ENCODE assay signal across 8 mouse cellular contexts in the genomic region with DNA sequence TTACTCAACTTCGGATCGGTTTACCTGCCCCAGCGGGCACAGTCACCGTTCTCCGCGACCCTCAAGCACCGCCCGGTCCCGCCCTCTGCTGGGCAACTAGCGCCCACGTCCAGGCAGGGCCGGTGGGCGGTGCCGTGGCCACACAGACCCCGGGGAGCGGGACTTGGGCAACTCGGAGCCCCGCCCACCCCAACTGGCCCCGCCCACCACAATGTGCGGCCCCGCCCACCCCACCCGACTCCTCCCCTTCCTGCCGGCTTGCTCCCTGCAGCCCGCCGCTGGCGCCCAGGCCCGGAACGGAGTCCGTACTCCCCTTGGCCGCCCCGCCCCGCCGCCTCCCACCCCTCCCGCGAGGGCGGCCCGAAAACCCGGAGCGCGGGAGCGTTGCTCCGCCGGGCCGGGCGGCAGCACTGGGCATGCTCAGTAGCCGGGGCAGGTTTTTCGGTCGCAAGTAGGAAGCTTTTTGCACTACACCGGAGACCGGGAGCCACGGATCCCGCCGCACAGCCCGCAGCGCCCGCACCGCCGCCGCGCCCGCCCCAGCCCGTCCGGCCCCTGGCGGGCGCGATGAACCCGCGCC.
DNase-seq lines count a peak whose midpoint lies in the region; ATAC-seq and TF ChIP-seq lines count a peak whose summit lies in the region.

No protein-coding gene starts in this region.

- under 1% methylated on average over 52 of the region's 68 CpGs for WGBS in forebrain, embryonic 12.5 days
- WGBS in heart, postnatal 0 days = 1% methylated on average over 56 of the region's 68 CpGs
- under 1% methylated on average over 61 of the region's 68 CpGs for WGBS in liver, embryonic 15.5 days (ENCODE audit: insufficient replicate concordance)
- under 1% methylated on average over 62 of the region's 68 CpGs for WGBS in neural tube, embryonic 12.5 days
- 0% methylated on average over 21 of the region's 68 CpGs for WGBS in stomach, postnatal 0 days

- no peaks in the 10 kb centered on the region for H3K27me3 ChIP-seq in E14TG2a.4 (ENCODE audit: insufficient read depth, low read length)
- H3K27me3 ChIP-seq in forebrain, embryonic 12.5 days = peaks cover 31% of the 10 kb centered on the region
- H3K27me3 ChIP-seq in heart, postnatal 0 days (ENCODE audit: control insufficient read depth, insufficient read depth, low read length) = no peaks in the 10 kb centered on the region
- H3K27me3 ChIP-seq in liver, embryonic 15.5 days = no peaks in the 10 kb centered on the region
- peaks cover 29% of the 10 kb centered on the region for H3K27me3 ChIP-seq in neural tube, embryonic 12.5 days (replicated peaks)
- no peaks in the 10 kb centered on the region for H3K27me3 ChIP-seq in stomach, postnatal 0 days (ENCODE audit: control insufficient read depth, insufficient read depth, low read length)

- TF ChIP-seq EP300 in heart, postnatal 0 days (IDR thresholded peaks at IDR 0.05; ENCODE audit: low read depth) = peak; percentile 6; the same call in 1 of the 2 replicates
- no peak for TF ChIP-seq EP300 in stomach, postnatal 0 days (optimal IDR thresholded peaks at IDR 0.05)

- H3K9me3 ChIP-seq in E14TG2a.4 (ENCODE audit: low read length) = no peaks in the 10 kb centered on the region
- no peaks in the 10 kb centered on the region for H3K9me3 ChIP-seq in forebrain, embryonic 12.5 days
- H3K9me3 ChIP-seq in heart, postnatal 0 days (replicated peaks; ENCODE audit: control insufficient read depth, low read length) = no peaks in the 10 kb centered on the region
- H3K9me3 ChIP-seq in liver, embryonic 15.5 days (replicated peaks) = no peaks in the 10 kb centered on the region
- peaks cover 5% of the 10 kb centered on the region; the same call in 1 of the 2 replicates for H3K9me3 ChIP-seq in neural tube, embryonic 12.5 days
- no peaks in the 10 kb centered on the region for H3K9me3 ChIP-seq in stomach, postnatal 0 days (ENCODE audit: control insufficient read depth, low read length)

- peak overlapping the region; percentile 78 for H3K4me2 ChIP-seq in forebrain, embryonic 12.5 days
- H3K4me2 ChIP-seq in heart, postnatal 0 days (ENCODE audit: low read depth, low read length) = peak overlapping the region; percentile 95
- H3K4me2 ChIP-seq in liver, embryonic 15.5 days = peak overlapping the region; percentile 98
- H3K4me2 ChIP-seq in neural tube, embryonic 12.5 days (replicated peaks) = peak overlapping the region; percentile 75
- H3K4me2 ChIP-seq in stomach, postnatal 0 days (replicated peaks; ENCODE audit: low read depth) = peak overlapping the region; percentile 91

- peaks cover 68% of the 10 kb centered on the region for H3K4me1 ChIP-seq in E14TG2a.4 (replicated peaks; ENCODE audit: low read depth, low read length)
- peaks cover 23% of the 10 kb centered on the region for H3K4me1 ChIP-seq in forebrain, embryonic 12.5 days
- H3K4me1 ChIP-seq in heart, postnatal 0 days (ENCODE audit: control insufficient read depth, insufficient read depth) = peaks cover 8% of the 10 kb centered on the region
- peaks cover 54% of the 10 kb centered on the region for H3K4me1 ChIP-seq in liver, embryonic 15.5 days (replicated peaks)
- H3K4me1 ChIP-seq in neural tube, embryonic 12.5 days = peaks cover 8% of the 10 kb centered on the region; the same call in 1 of the 2 replicates
- peaks cover 6% of the 10 kb centered on the region; the same call in 1 of the 2 replicates for H3K4me1 ChIP-seq in stomach, postnatal 0 days (replicated peaks; ENCODE audit: control insufficient read depth, insufficient read depth)

- DNase-seq in c-Kit-positive CD71-positive TER-119-positive erythroid progenitor cells, embryonic 14.5 days (ENCODE audit: low spot score) = peak; percentile 90
- peak; percentile 93 for DNase-seq in heart, postnatal 0 days (ENCODE audit: low spot score)
- DNase-seq in kidney, postnatal 4 days = peak; percentile 95 to 97
- DNase-seq in stomach, postnatal 0 days (ENCODE audit: low spot score) = peak; percentile 97

- H3K27ac ChIP-seq in forebrain, embryonic 12.5 days = peak overlapping the region; percentile 87
- peak overlapping the region; percentile 97 for H3K27ac ChIP-seq in heart, postnatal 0 days (ENCODE audit: low read depth)
- H3K27ac ChIP-seq in liver, embryonic 15.5 days (replicated peaks) = peak overlapping the region; percentile 96
- peak overlapping the region; percentile 81 for H3K27ac ChIP-seq in neural tube, embryonic 12.5 days
- H3K27ac ChIP-seq in stomach, postnatal 0 days (replicated peaks) = peak overlapping the region; percentile 96

- H3K9ac ChIP-seq in forebrain, embryonic 12.5 days = peak overlapping the region; percentile 90
- H3K9ac ChIP-seq in heart, postnatal 0 days (replicated peaks; ENCODE audit: low read depth, low read length) = peak overlapping the region; percentile 97
- H3K9ac ChIP-seq in liver, embryonic 15.5 days = peak overlapping the region; percentile 100
- peak overlapping the region; percentile 90 for H3K9ac ChIP-seq in neural tube, embryonic 12.5 days
- H3K9ac ChIP-seq in stomach, postnatal 0 days (ENCODE audit: low read length) = peak overlapping the region; percentile 93

- no peaks in the 10 kb centered on the region for H3K36me3 ChIP-seq in E14TG2a.4 (ENCODE audit: insufficient read depth, low read length)
- H3K36me3 ChIP-seq in forebrain, embryonic 12.5 days (replicated peaks) = no peaks in the 10 kb centered on the region
- no peaks in the 10 kb centered on the region for H3K36me3 ChIP-seq in heart, postnatal 0 days (replicated peaks; ENCODE audit: control insufficient read depth, insufficient read depth, low read length)
- 0 out of 2 replicates have a peak, but pooled peaks cover 3% of the 10 kb centered on the region for H3K36me3 ChIP-seq in liver, embryonic 15.5 days (replicated peaks)
- H3K36me3 ChIP-seq in neural tube, embryonic 12.5 days = no peaks in the 10 kb centered on the region
- H3K36me3 ChIP-seq in stomach, postnatal 0 days (ENCODE audit: control insufficient read depth, insufficient read depth, low read length) = no peaks in the 10 kb centered on the region

- no peak for TF ChIP-seq CTCF in E14TG2a.4 (conservative IDR thresholded peaks at IDR 0.05; ENCODE audit: low read length)
- peak; percentile 48 for TF ChIP-seq CTCF in heart, postnatal 0 days (IDR thresholded peaks at IDR 0.05; ENCODE audit: low read depth)
- TF ChIP-seq CTCF in stomach, postnatal 0 days (IDR thresholded peaks at IDR 0.05; ENCODE audit: low read depth) = peak; percentile 69

- peak overlapping the region; percentile 88 for H3K4me3 ChIP-seq in E14TG2a.4 (replicated peaks; ENCODE audit: low read length)
- H3K4me3 ChIP-seq in forebrain, embryonic 12.5 days (replicated peaks) = peak overlapping the region; percentile 84
- peak overlapping the region; percentile 95 for H3K4me3 ChIP-seq in heart, postnatal 0 days (ENCODE audit: low read depth, low read length)
- H3K4me3 ChIP-seq in liver, embryonic 15.5 days (replicated peaks) = peak overlapping the region; percentile 99
- H3K4me3 ChIP-seq in neural tube, embryonic 12.5 days = peak overlapping the region; percentile 92
- peak overlapping the region; percentile 92 for H3K4me3 ChIP-seq in stomach, postnatal 0 days (ENCODE audit: low read depth, low read length)

- peak; percentile 94 for ATAC-seq in forebrain, embryonic 12.5 days (ENCODE audit: low FRiP score)
- peak; percentile 93 for ATAC-seq in heart, postnatal 0 days (ENCODE audit: insufficient read depth, low read depth)
- peak; percentile 91 for ATAC-seq in liver, embryonic 15.5 days (ENCODE audit: insufficient read depth)
- ATAC-seq in neural tube, embryonic 12.5 days (ENCODE audit: low FRiP score, low read depth) = peak; percentile 95
- peak; percentile 97 for ATAC-seq in stomach, postnatal 0 days (ENCODE audit: low FRiP score, low TSS enrichment)

Comparison
In these comparisons a context has a peak if more than half of its experiments do, and no peak if none do; other contexts are left out.
1. Peak in every context shown above with its lines: DNase-seq, ATAC-seq, H3K4me3 ChIP-seq and H3K27ac ChIP-seq.